Mouse (Mus musculus): ENCODE measurements around the gene Wipf2.

DNA sequence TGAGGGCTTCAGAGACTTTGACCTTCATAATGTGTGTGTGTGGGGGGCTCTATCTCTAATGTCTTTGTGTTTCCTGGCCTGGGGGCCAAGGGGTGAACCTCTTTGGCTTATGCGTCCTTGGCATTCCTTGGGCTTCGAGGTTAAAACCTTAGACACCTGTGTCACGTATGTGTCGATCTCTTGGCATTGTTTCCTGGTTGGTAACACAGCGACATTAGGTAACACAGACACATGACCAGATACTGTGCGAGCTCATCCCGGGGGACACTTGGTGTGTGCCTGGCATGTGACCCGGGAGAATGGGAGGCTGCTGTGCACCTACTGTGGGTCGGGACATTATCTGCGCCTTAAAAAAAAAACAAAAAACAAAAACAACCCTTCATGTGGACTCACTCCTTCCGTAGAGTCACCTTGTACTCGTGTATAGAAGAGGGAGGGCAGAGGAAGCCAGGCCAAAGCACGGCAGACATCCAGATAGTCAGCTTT is 90.4 kb downstream of the Wipf2 start:
- TF ChIP-seq CTCF (IDR thresholded peaks at IDR 0.05 in 2 of 3, conservative IDR thresholded peaks at IDR 0.05 in 1 of 3; ENCODE audit: control insufficient read depth in 1 of 3, insufficient read depth in 1 of 3, low read depth in 2 of 3, low read length in 3 of 3, poor library complexity in 1 of 3, severe bottlenecking in 1 of 3): no peak
- TF ChIP-seq POLR2AphosphoS5 (IDR thresholded peaks at IDR 0.05; ENCODE audit: borderline replicate concordance, low read depth, low read length): no peak

All from MEL (cell line).